Mouse (Mus musculus): ENCODE measurements around the gene Igsf3. TPM values are rescaled to one million over a fixed set of nuclear protein-coding genes. Genes with fewer than 3 reads are reported as not detected.

Gene Igsf3
- total and polyA plus RNA-seq, 3 experiments: 3.9 to 11.8 (median 11.4) TPM

- H3K27me3 ChIP-seq (ENCODE audit: control insufficient read depth, insufficient read depth, low read length): no peaks in the 10 kb centered on the region
- H3K4me3 ChIP-seq: no peak overlapping the region
- intact Hi-C loops (cut with DNase I): no loop called here
- H3K79me2 ChIP-seq (replicated peaks; ENCODE audit: control insufficient read depth, insufficient read depth, low read length): no peaks in the 10 kb centered on the region
- TF ChIP-seq EP300 (IDR thresholded peaks at IDR 0.05; ENCODE audit: insufficient read depth, low read depth, low read length) (no peak), POLR2A (IDR thresholded peaks at IDR 0.05; ENCODE audit: insufficient read depth, low read depth, low read length) (no peak), CTCF (IDR thresholded peaks at IDR 0.05) (no peak)
- H3K9ac ChIP-seq (ENCODE audit: low read depth, low read length): no peak overlapping the region
- H3K4me1 ChIP-seq (ENCODE audit: control insufficient read depth, insufficient read depth, low read length): no peaks in the 10 kb centered on the region
- no peak for DNase-seq
- WGBS: 63% methylated on average over 10 of the region's 10 CpGs
- no peak overlapping the region for H3K27ac ChIP-seq
- no peaks in the 10 kb centered on the region for H3K36me3 ChIP-seq (ENCODE audit: control insufficient read depth, insufficient read depth, low read length)
Observed at GRCm38 (mm10) chr3:101419653-101419994, 42.7 kb downstream of the Igsf3 start.

- H3K27me3 ChIP-seq (ENCODE audit: control insufficient read depth, insufficient read depth, low read length): no peaks in the 10 kb centered on the region
- intact Hi-C loops (cut with DNase I): no loop called here
- no peak overlapping the region for H3K4me3 ChIP-seq
- H3K9ac ChIP-seq (ENCODE audit: low read depth, low read length): no peak overlapping the region
- no peaks in the 10 kb centered on the region for H3K4me1 ChIP-seq (ENCODE audit: control insufficient read depth, insufficient read depth, low read length)
- no peaks in the 10 kb centered on the region for H3K79me2 ChIP-seq (replicated peaks; ENCODE audit: control insufficient read depth, insufficient read depth, low read length)
- no peak overlapping the region for H3K27ac ChIP-seq
- DNase-seq: no peak
- 54% methylated on average over 4 of the region's 4 CpGs for WGBS
- TF ChIP-seq EP300 (IDR thresholded peaks at IDR 0.05; ENCODE audit: insufficient read depth, low read depth, low read length) (no peak), CTCF (IDR thresholded peaks at IDR 0.05) (no peak), POLR2A (IDR thresholded peaks at IDR 0.05; ENCODE audit: insufficient read depth, low read depth, low read length) (no peak)
- H3K36me3 ChIP-seq (ENCODE audit: control insufficient read depth, insufficient read depth, low read length): no peaks in the 10 kb centered on the region
Observed at GRCm38 (mm10) chr3:101423188-101423587, 46.3 kb downstream of the Igsf3 start.

- H3K27me3 ChIP-seq (ENCODE audit: control insufficient read depth, insufficient read depth, low read length): no peaks in the 10 kb centered on the region
- H3K79me2 ChIP-seq (replicated peaks; ENCODE audit: control insufficient read depth, insufficient read depth, low read length): no peaks in the 10 kb centered on the region
- H3K9ac ChIP-seq (ENCODE audit: low read depth, low read length): no peak overlapping the region
- 79% methylated on average over 10 of the region's 10 CpGs for WGBS
- DNase-seq: no peak
- intact Hi-C loops (cut with DNase I): no loop called here
- no peak overlapping the region for H3K4me3 ChIP-seq
- no peaks in the 10 kb centered on the region for H3K4me1 ChIP-seq (ENCODE audit: control insufficient read depth, insufficient read depth, low read length)
- TF ChIP-seq POLR2A (IDR thresholded peaks at IDR 0.05; ENCODE audit: insufficient read depth, low read depth, low read length) (no peak), EP300 (IDR thresholded peaks at IDR 0.05; ENCODE audit: insufficient read depth, low read depth, low read length) (no peak), CTCF (IDR thresholded peaks at IDR 0.05) (no peak)
- no peaks in the 10 kb centered on the region for H3K36me3 ChIP-seq (ENCODE audit: control insufficient read depth, insufficient read depth, low read length)
- H3K27ac ChIP-seq: no peak overlapping the region
Observed at GRCm38 (mm10) chr3:101424295-101424885, 47.5 kb downstream of the Igsf3 start.

- H3K27ac ChIP-seq: no peak overlapping the region; the same call in 1 of the 2 replicates
- H3K4me3 ChIP-seq: no peak overlapping the region
- peaks cover 5% of the 10 kb centered on the region for H3K4me1 ChIP-seq (ENCODE audit: control insufficient read depth, insufficient read depth, low read length)
- 27% methylated on average over 8 of the region's 8 CpGs for WGBS
- H3K9ac ChIP-seq (ENCODE audit: low read depth, low read length): no peak overlapping the region
- intact Hi-C loops (cut with DNase I): no loop called here
- H3K36me3 ChIP-seq (ENCODE audit: control insufficient read depth, insufficient read depth, low read length): no peaks in the 10 kb centered on the region
- no peaks in the 10 kb centered on the region for H3K79me2 ChIP-seq (replicated peaks; ENCODE audit: control insufficient read depth, insufficient read depth, low read length)
- no peak for TF ChIP-seq EP300 (IDR thresholded peaks at IDR 0.05; ENCODE audit: insufficient read depth, low read depth, low read length)
- no peaks in the 10 kb centered on the region for H3K27me3 ChIP-seq (ENCODE audit: control insufficient read depth, insufficient read depth, low read length)
- peak in 1 of 2 experiments; percentile 53 for DNase-seq
Observed at GRCm38 (mm10) chr3:101429982-101430754, 53.3 kb downstream of the Igsf3 start.

GRCm38 (mm10) chr3:101430755-101431115, 53.9 kb downstream of the Igsf3 start:
- intact Hi-C loops (cut with DNase I): no loop called here
- peaks cover 5% of the 10 kb centered on the region for H3K4me1 ChIP-seq (ENCODE audit: control insufficient read depth, insufficient read depth, low read length)
- no peak for DNase-seq
- TF ChIP-seq EP300 (IDR thresholded peaks at IDR 0.05; ENCODE audit: insufficient read depth, low read depth, low read length): no peak
- no peak for TF ChIP-seq POLR2A (IDR thresholded peaks at IDR 0.05; ENCODE audit: insufficient read depth, low read depth, low read length)
- TF ChIP-seq CTCF (IDR thresholded peaks at IDR 0.05): no peak
- H3K79me2 ChIP-seq (replicated peaks; ENCODE audit: control insufficient read depth, insufficient read depth, low read length): no peaks in the 10 kb centered on the region
- 16% methylated on average over 2 of the region's 2 CpGs for WGBS
- H3K36me3 ChIP-seq (ENCODE audit: control insufficient read depth, insufficient read depth, low read length): no peaks in the 10 kb centered on the region
- H3K9ac ChIP-seq (ENCODE audit: low read depth, low read length): no peak overlapping the region
- no peak overlapping the region for H3K27ac ChIP-seq
- no peak overlapping the region for H3K4me3 ChIP-seq
- no peaks in the 10 kb centered on the region for H3K27me3 ChIP-seq (ENCODE audit: control insufficient read depth, insufficient read depth, low read length)

- intact Hi-C loops (cut with DNase I): no loop called here
- no peak for TF ChIP-seq CTCF (IDR thresholded peaks at IDR 0.05)
- TF ChIP-seq POLR2A (IDR thresholded peaks at IDR 0.05; ENCODE audit: insufficient read depth, low read depth, low read length): no peak
- no peak for TF ChIP-seq EP300 (IDR thresholded peaks at IDR 0.05; ENCODE audit: insufficient read depth, low read depth, low read length)
- Histone ChIP-seq H3K4me3 (no peak overlapping the region), H3K27me3 (ENCODE audit: control insufficient read depth, insufficient read depth, low read length) (no peaks in the 10 kb centered on the region), H3K79me2 (replicated peaks; ENCODE audit: control insufficient read depth, insufficient read depth, low read length) (no peaks in the 10 kb centered on the region), H3K9ac (ENCODE audit: low read depth, low read length) (no peak overlapping the region), H3K27ac (no peak overlapping the region), H3K36me3 (ENCODE audit: control insufficient read depth, insufficient read depth, low read length) (no peaks in the 10 kb centered on the region), H3K4me1 (ENCODE audit: control insufficient read depth, insufficient read depth, low read length) (peaks cover 1% of the 10 kb centered on the region; the same call in 1 of the 2 replicates)
- WGBS: 67% methylated on average over 8 of the region's 8 CpGs
- no peak for DNase-seq
Observed at GRCm38 (mm10) chr3:101435672-101436071, 58.8 kb downstream of the Igsf3 start.

Measured in heart, adult 2 months (tissue).